Mouse (Mus musculus) spleen, adult 2 months (tissue): ENCODE results near the gene Atp6v1b1.

Experiments
- CTCF ChIP-seq: fragments of 200-500 bp; IDR thresholded peaks from 2 replicates; pipeline ENCODE4 v1.5.1; 2011; ENCODE audit warnings: mild to moderate bottlenecking, inconsistent platforms; ENCODE audit not compliant: insufficient read depth, insufficient read length, insufficient replicate concordance; ENCODE audit errors: extremely low read depth
- POLR2A ChIP-seq: fragments of 200-500 bp; IDR thresholded peaks from 2 replicates; pipeline ENCODE4 v1.6.1; 2011; ENCODE audit warnings: low read depth, low read length, inconsistent platforms

DNA sequence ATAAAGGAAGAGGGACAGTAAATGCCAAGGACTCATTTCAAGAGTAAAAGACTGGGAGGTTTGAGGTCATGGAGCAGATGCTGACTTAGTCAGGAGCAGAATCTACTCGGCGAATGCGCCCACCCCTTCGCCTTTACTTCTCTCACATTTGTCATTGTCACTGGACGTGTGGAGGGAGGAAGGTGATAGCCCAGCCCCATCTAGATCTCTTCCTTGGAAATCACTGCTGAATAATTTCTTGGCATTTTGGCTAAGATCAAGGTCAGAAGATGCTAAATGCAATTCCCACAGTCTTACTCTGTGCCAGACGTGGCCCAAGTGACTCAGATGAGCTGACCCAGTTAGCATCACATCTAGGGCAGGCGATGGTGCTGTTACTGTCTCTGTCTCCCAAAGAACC lies 35.5 kb downstream of the Atp6v1b1 start:
- no peak for TF ChIP-seq POLR2A
- no peak for TF ChIP-seq CTCF
